Comparison of ENCODE assay signal across 28 mouse cellular contexts in the genomic region with DNA sequence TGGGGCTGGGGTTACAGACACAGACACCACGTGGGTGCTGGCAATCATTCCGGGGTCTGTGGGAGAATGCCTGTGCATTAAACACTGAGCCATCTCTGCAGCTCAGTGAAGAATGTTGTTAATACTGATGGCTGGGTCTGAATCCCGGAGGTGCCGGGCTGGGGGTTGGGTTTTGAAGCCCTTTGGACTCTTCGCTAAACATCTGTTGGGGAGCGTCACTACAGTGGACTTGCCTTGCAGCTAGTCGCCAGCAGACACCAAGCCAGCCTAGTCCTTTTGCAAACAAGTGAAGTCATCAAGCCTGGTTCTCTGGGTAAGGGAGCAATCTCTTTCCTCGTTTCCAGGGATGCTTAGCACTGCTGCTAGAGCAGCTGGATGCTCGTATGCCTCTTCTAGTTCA. TPM values are rescaled to one million over a fixed set of nuclear protein-coding genes. Genes with fewer than 3 reads are reported as not detected.
DNase-seq lines count a peak whose midpoint lies in the region; ATAC-seq and TF ChIP-seq lines count a peak whose summit lies in the region.
"Had no signal": no experiment of that assay in that cellular context is flagged by ENCODE, and none has a peak within 500 bp of the region (broad histone marks: within the 10 kb centered on the region; RNA-seq: fewer than 3 reads in every experiment).

No protein-coding gene starts in this region.

- DNase-seq in lung, postnatal 4 days: peak; percentile 55 to 72
- DNase-seq in lung, postnatal 25 days (ENCODE audit: low spot score): no peak
- peak; percentile 63 for DNase-seq in liver, postnatal 0 days
- DNase-seq in urinary bladder, postnatal 14 days (ENCODE audit: low spot score): no peak
- DNase-seq in cerebellum, adult 9-11 months: no peak
- DNase-seq: adrenal gland, postnatal 14 days; cerebellum, adult 11 months; cerebellum, adult 9-10 months; embryo, embryonic 11 days; gastrocnemius, postnatal 25 days; heart, adult 18-20 months; kidney, adult 8-10 months; midbrain, embryonic 14.5 days; retina, postnatal 1 day; right cerebral cortex, postnatal 14 days had no signal

- no peak overlapping the region for H3K4me3 ChIP-seq in intestine, embryonic 15.5 days (replicated peaks)
- no peak overlapping the region for H3K4me3 ChIP-seq in intestine, postnatal 0 days (ENCODE audit: low read depth, low read length)
- no peak overlapping the region for H3K4me3 ChIP-seq in liver, postnatal 0 days (ENCODE audit: low read depth, low read length)
- H3K4me3 ChIP-seq: embryonic facial prominence, embryonic 13.5 days; forebrain, embryonic 10.5 days; forebrain, embryonic 15.5 days; heart, embryonic 12.5 days; left cerebral cortex, adult 2 months; lung, embryonic 15.5 days; neural tube, embryonic 15.5 days had no signal

- 0 out of 2 replicates have a peak, but pooled peaks cover 5% of the 10 kb centered on the region for H3K4me1 ChIP-seq in intestine, embryonic 15.5 days (replicated peaks)
- H3K4me1 ChIP-seq in intestine, postnatal 0 days (replicated peaks; ENCODE audit: control insufficient read depth, insufficient read depth, low read length): no peaks in the 10 kb centered on the region
- H3K4me1 ChIP-seq in liver, postnatal 0 days (ENCODE audit: insufficient read depth): peaks cover 3% of the 10 kb centered on the region

- H3K4me2 ChIP-seq in intestine, embryonic 15.5 days (replicated peaks): no peak overlapping the region
- H3K4me2 ChIP-seq in intestine, postnatal 0 days (replicated peaks; ENCODE audit: low read depth): no peak overlapping the region
- no peak overlapping the region for H3K4me2 ChIP-seq in liver, postnatal 0 days (ENCODE audit: low read depth, low read length)
- H3K4me2 ChIP-seq: embryonic facial prominence, embryonic 13.5 days; forebrain, embryonic 15.5 days; heart, embryonic 12.5 days; hindbrain, embryonic 14.5 days; lung, embryonic 15.5 days; neural tube, embryonic 15.5 days had no signal

- H3K9me3 ChIP-seq in intestine, embryonic 15.5 days: no peaks in the 10 kb centered on the region
- H3K9me3 ChIP-seq in intestine, postnatal 0 days (ENCODE audit: control insufficient read depth): no peaks in the 10 kb centered on the region
- H3K9me3 ChIP-seq in liver, postnatal 0 days (ENCODE audit: low read length): no peaks in the 10 kb centered on the region
- H3K9me3 ChIP-seq: embryonic facial prominence, embryonic 13.5 days; forebrain, embryonic 10.5 days; forebrain, embryonic 15.5 days; G1E; heart, embryonic 12.5 days; lung, embryonic 15.5 days; neural tube, embryonic 15.5 days had no signal

- no peak for TF ChIP-seq EP300 in liver, postnatal 0 days (IDR thresholded peaks at IDR 0.05; ENCODE audit: low read depth)

- H3K27ac ChIP-seq in intestine, embryonic 15.5 days: no peak overlapping the region
- no peak overlapping the region for H3K27ac ChIP-seq in intestine, postnatal 0 days (ENCODE audit: low read depth, low read length)
- H3K27ac ChIP-seq in liver, postnatal 0 days (ENCODE audit: low read depth): peak overlapping the region; percentile 60
- H3K27ac ChIP-seq: embryonic facial prominence, embryonic 13.5 days; forebrain, embryonic 10.5 days; forebrain, embryonic 15.5 days; hindbrain, embryonic 14.5 days; kidney, postnatal 0 days; left cerebral cortex, adult 2 months; lung, embryonic 15.5 days; neural tube, embryonic 15.5 days had no signal

- TF ChIP-seq CTCF in intestine, postnatal 0 days (IDR thresholded peaks at IDR 0.05; ENCODE audit: low read depth): no peak
- TF ChIP-seq CTCF in liver, postnatal 0 days (IDR thresholded peaks at IDR 0.05; ENCODE audit: low read depth): no peak

- ATAC-seq in intestine, embryonic 15.5 days: peak; percentile 16; the same call in 1 of the 2 replicates
- ATAC-seq in intestine, postnatal 0 days: no peak
- peak; percentile 85 for ATAC-seq in liver, postnatal 0 days
- ATAC-seq: forebrain, embryonic 15.5 days; Patski had no signal

- H3K36me3 ChIP-seq in intestine, embryonic 15.5 days: peaks cover 30% of the 10 kb centered on the region
- H3K36me3 ChIP-seq in intestine, postnatal 0 days (ENCODE audit: control insufficient read depth, insufficient read depth): peaks cover 81% of the 10 kb centered on the region
- peaks cover 58% of the 10 kb centered on the region for H3K36me3 ChIP-seq in liver, postnatal 0 days (replicated peaks; ENCODE audit: insufficient read depth, low read length)

- H3K27me3 ChIP-seq in intestine, embryonic 15.5 days (replicated peaks): no peaks in the 10 kb centered on the region
- no peaks in the 10 kb centered on the region for H3K27me3 ChIP-seq in intestine, postnatal 0 days (replicated peaks; ENCODE audit: control insufficient read depth, insufficient read depth, low read length)
- no peaks in the 10 kb centered on the region for H3K27me3 ChIP-seq in liver, postnatal 0 days (ENCODE audit: insufficient read depth, low read length)
- H3K27me3 ChIP-seq: embryonic facial prominence, embryonic 13.5 days; forebrain, embryonic 15.5 days; heart, embryonic 12.5 days; lung, embryonic 15.5 days; neural tube, embryonic 15.5 days; Patski had no signal

- WGBS in intestine, embryonic 15.5 days: 58% methylated on average over 9 of the region's 9 CpGs
- WGBS in intestine, postnatal 0 days: 35% methylated on average over 9 of the region's 9 CpGs
- 60% methylated on average over 9 of the region's 9 CpGs for WGBS in liver, postnatal 0 days (ENCODE audit: insufficient replicate concordance)

- H3K9ac ChIP-seq in intestine, embryonic 15.5 days: no peak overlapping the region
- H3K9ac ChIP-seq in intestine, postnatal 0 days (ENCODE audit: low read depth, low read length): no peak overlapping the region
- no peak overlapping the region for H3K9ac ChIP-seq in liver, postnatal 0 days (replicated peaks)
- H3K9ac ChIP-seq: embryonic facial prominence, embryonic 13.5 days; forebrain, embryonic 15.5 days; heart, embryonic 12.5 days; hindbrain, embryonic 14.5 days; lung, embryonic 15.5 days; neural tube, embryonic 15.5 days had no signal

RNA-seq across cellular contexts. Expression of gene Idh2, which starts 27.0 kb away (rescaled TPM):
- 520 and 568 TPM in 2 replicates for polyA plus RNA-seq in intestine, embryonic 15.5 days (2015; fragmentation: Nextera tagmentation; extraction: Ambion mirVana)
- polyA plus RNA-seq in intestine, postnatal 0 days (2015; fragmentation: Nextera tagmentation; extraction: Ambion mirVana): 185 and 190 TPM in 2 replicates
- polyA plus RNA-seq in liver, postnatal 0 days (2015; fragmentation: Nextera tagmentation; extraction: Ambion mirVana): 183 and 184 TPM in 2 replicates

Comparison
In these comparisons a context has a peak if more than half of its experiments do, and no peak if none do; other contexts are left out.
1. DNase-seq: peak in lung, postnatal 4 days (2 of 2) and liver, postnatal 0 days (single experiment); none in lung, postnatal 25 days (single experiment), urinary bladder, postnatal 14 days (single experiment) and cerebellum, adult 9-11 months (single experiment).